Mouse (Mus musculus) skeletal muscle tissue, adult 2 months (tissue): ENCODE results near the gene Cntnap2.

Source experiments
- DNase-seq: peaks from one replicate; pipeline ENCODE4 v3.0.0-alpha.2; 2012; ENCODE audit warnings: low read depth, low spot score

The Cntnap2 gene

GRCm38 (mm10) chr6:47350100-47350690 lies 2291.0 kb downstream of the Cntnap2 start:
- no peak for DNase-seq
